Mouse (Mus musculus): ENCODE data around the gene Cldn5. TPM values are rescaled to one million over a fixed set of nuclear protein-coding genes. Genes with fewer than 3 reads are reported as not detected.

The Cldn5 gene
- polyA plus RNA-seq, 1 experiment from 2014 or later: 23.1 TPM

GRCm38 (mm10) chr16:18778461-18778860 lies 1.8 kb downstream of the Cldn5 start:
- TF ChIP-seq CTCF (IDR thresholded peaks at IDR 0.05; ENCODE audit: low read depth): no peak
- Histone ChIP-seq H3K4me1 (replicated peaks; ENCODE audit: control insufficient read depth, insufficient read depth, low read length) (no peaks in the 10 kb centered on the region; the same call in 1 of the 2 replicates), H3K27ac (ENCODE audit: low read depth, low read length) (no peak overlapping the region), H3K27me3 (replicated peaks; ENCODE audit: control insufficient read depth, insufficient read depth, low read length) (peaks cover 33% of the 10 kb centered on the region), H3K4me3 (ENCODE audit: low read depth, low read length) (peak overlapping the region; percentile 41; the same call in 1 of the 2 replicates), H3K4me2 (replicated peaks; ENCODE audit: low read depth) (0 out of 2 replicates have a peak overlapping the region, but pooled peaks have one; percentile 27), H3K9me3 (ENCODE audit: control insufficient read depth) (no peaks in the 10 kb centered on the region), H3K36me3 (ENCODE audit: control insufficient read depth, insufficient read depth) (peaks cover 3% of the 10 kb centered on the region; the same call in 1 of the 2 replicates), H3K9ac (ENCODE audit: low read depth, low read length) (no peak overlapping the region)
- ATAC-seq: no peak
- WGBS: 56% methylated on average over 2 of the region's 2 CpGs

GRCm38 (mm10) chr16:18781810-18782209 lies 5.2 kb downstream of the Cldn5 start:
- no peak overlapping the region for H3K9ac ChIP-seq (ENCODE audit: low read depth, low read length)
- no peak for ATAC-seq
- no peak overlapping the region for H3K27ac ChIP-seq (ENCODE audit: low read depth, low read length)
- no peak overlapping the region for H3K4me2 ChIP-seq (replicated peaks; ENCODE audit: low read depth)
- no peak for TF ChIP-seq CTCF (IDR thresholded peaks at IDR 0.05; ENCODE audit: low read depth)
- no peak overlapping the region for H3K4me3 ChIP-seq (ENCODE audit: low read depth, low read length)
- no peaks in the 10 kb centered on the region; the same call in 1 of the 2 replicates for H3K4me1 ChIP-seq (replicated peaks; ENCODE audit: control insufficient read depth, insufficient read depth, low read length)
- 90% methylated on average over 10 of the region's 10 CpGs for WGBS
- H3K9me3 ChIP-seq (ENCODE audit: control insufficient read depth): no peaks in the 10 kb centered on the region
- peaks cover 11% of the 10 kb centered on the region; the same call in 1 of the 2 replicates for H3K36me3 ChIP-seq (ENCODE audit: control insufficient read depth, insufficient read depth)
- peaks cover 18% of the 10 kb centered on the region; the same call in 1 of the 2 replicates for H3K27me3 ChIP-seq (replicated peaks; ENCODE audit: control insufficient read depth, insufficient read depth, low read length)

- Histone ChIP-seq H3K4me2 (replicated peaks; ENCODE audit: low read depth) (no peak overlapping the region), H3K9ac (ENCODE audit: low read depth, low read length) (no peak overlapping the region), H3K4me3 (ENCODE audit: low read depth, low read length) (no peak overlapping the region), H3K4me1 (replicated peaks; ENCODE audit: control insufficient read depth, insufficient read depth, low read length) (no peaks in the 10 kb centered on the region), H3K9me3 (ENCODE audit: control insufficient read depth) (no peaks in the 10 kb centered on the region), H3K27ac (ENCODE audit: low read depth, low read length) (no peak overlapping the region), H3K36me3 (ENCODE audit: control insufficient read depth, insufficient read depth) (peaks cover 11% of the 10 kb centered on the region; the same call in 1 of the 2 replicates), H3K27me3 (replicated peaks; ENCODE audit: control insufficient read depth, insufficient read depth, low read length) (no peaks in the 10 kb centered on the region)
- no peak for TF ChIP-seq CTCF (IDR thresholded peaks at IDR 0.05; ENCODE audit: low read depth)
- WGBS: 91% methylated on average over 7 of the region's 7 CpGs
- no peak for ATAC-seq
Observed at GRCm38 (mm10) chr16:18785025-18785424, 8.4 kb downstream of the Cldn5 start.

GRCm38 (mm10) chr16:18785485-18785884 lies 8.8 kb downstream of the Cldn5 start:
- H3K27me3 ChIP-seq (replicated peaks; ENCODE audit: control insufficient read depth, insufficient read depth, low read length): no peaks in the 10 kb centered on the region
- H3K4me1 ChIP-seq (replicated peaks; ENCODE audit: control insufficient read depth, insufficient read depth, low read length): no peaks in the 10 kb centered on the region
- no peak overlapping the region for H3K9ac ChIP-seq (ENCODE audit: low read depth, low read length)
- no peak overlapping the region for H3K4me2 ChIP-seq (replicated peaks; ENCODE audit: low read depth)
- H3K4me3 ChIP-seq (ENCODE audit: low read depth, low read length): no peak overlapping the region
- ATAC-seq: no peak
- H3K27ac ChIP-seq (ENCODE audit: low read depth, low read length): no peak overlapping the region
- peaks cover 11% of the 10 kb centered on the region; the same call in 1 of the 2 replicates for H3K36me3 ChIP-seq (ENCODE audit: control insufficient read depth, insufficient read depth)
- no peak for TF ChIP-seq CTCF (IDR thresholded peaks at IDR 0.05; ENCODE audit: low read depth)
- 93% methylated on average over 1 of the region's 1 CpGs for WGBS
- no peaks in the 10 kb centered on the region for H3K9me3 ChIP-seq (ENCODE audit: control insufficient read depth)

- Histone ChIP-seq H3K4me2 (replicated peaks; ENCODE audit: low read depth) (no peak overlapping the region), H3K27me3 (replicated peaks; ENCODE audit: control insufficient read depth, insufficient read depth, low read length) (no peaks in the 10 kb centered on the region), H3K4me3 (ENCODE audit: low read depth, low read length) (no peak overlapping the region), H3K9ac (ENCODE audit: low read depth, low read length) (no peak overlapping the region), H3K9me3 (ENCODE audit: control insufficient read depth) (no peaks in the 10 kb centered on the region), H3K36me3 (ENCODE audit: control insufficient read depth, insufficient read depth) (peaks cover 17% of the 10 kb centered on the region; the same call in 1 of the 2 replicates), H3K4me1 (replicated peaks; ENCODE audit: control insufficient read depth, insufficient read depth, low read length) (no peaks in the 10 kb centered on the region), H3K27ac (ENCODE audit: low read depth, low read length) (no peak overlapping the region)
- TF ChIP-seq CTCF (IDR thresholded peaks at IDR 0.05; ENCODE audit: low read depth): no peak
- WGBS: 96% methylated on average over 10 of the region's 10 CpGs
- no peak for ATAC-seq
Observed at GRCm38 (mm10) chr16:18786652-18787051, 10.0 kb downstream of the Cldn5 start.

- TF ChIP-seq CTCF (IDR thresholded peaks at IDR 0.05; ENCODE audit: low read depth): no peak
- WGBS: 89% methylated on average over 10 of the region's 10 CpGs
- no peak overlapping the region for H3K4me3 ChIP-seq (ENCODE audit: low read depth, low read length)
- H3K4me2 ChIP-seq (replicated peaks; ENCODE audit: low read depth): no peak overlapping the region
- no peak overlapping the region for H3K9ac ChIP-seq (ENCODE audit: low read depth, low read length)
- no peak overlapping the region for H3K27ac ChIP-seq (ENCODE audit: low read depth, low read length)
- H3K9me3 ChIP-seq (ENCODE audit: control insufficient read depth): no peaks in the 10 kb centered on the region
- ATAC-seq: no peak
- H3K4me1 ChIP-seq (replicated peaks; ENCODE audit: control insufficient read depth, insufficient read depth, low read length): no peaks in the 10 kb centered on the region
- peaks cover 22% of the 10 kb centered on the region for H3K36me3 ChIP-seq (ENCODE audit: control insufficient read depth, insufficient read depth)
- H3K27me3 ChIP-seq (replicated peaks; ENCODE audit: control insufficient read depth, insufficient read depth, low read length): no peaks in the 10 kb centered on the region
Observed at GRCm38 (mm10) chr16:18788627-18789406, 12.2 kb downstream of the Cldn5 start.
